Mouse (Mus musculus): ENCODE data around the gene Ajap1.

GRCm38 (mm10) chr4:153335301-153335799 is 147.3 kb downstream of the Ajap1 start:
- TF ChIP-seq TAL1 (IDR thresholded peaks at IDR 0.05; ENCODE audit: low read length) (no peak), GATA1 (IDR thresholded peaks at IDR 0.05; ENCODE audit: low read length) (no peak)
